In genomic region chr10:71237516-71238239, GRCm38 (mm10) we compare ENCODE assay signal across 7 mouse cellular contexts. TPM values are rescaled to one million over a fixed set of nuclear protein-coding genes. Genes with fewer than 3 reads are reported as not detected.
DNase-seq lines count a peak whose midpoint lies in the region; ATAC-seq lines count a peak whose summit lies in the region.

No protein-coding gene starts in this region.

- peak overlapping the region; percentile 90 for H3K4me3 ChIP-seq in embryonic facial prominence, embryonic 10.5 days
- H3K4me3 ChIP-seq in limb, embryonic 11.5 days (ENCODE audit: low read depth, low read length) = peak overlapping the region; percentile 66
- peak overlapping the region; percentile 86 for H3K4me3 ChIP-seq in midbrain, embryonic 14.5 days (replicated peaks; ENCODE audit: low read depth, low read length)

- peaks cover 28% of the 10 kb centered on the region for H3K36me3 ChIP-seq in embryonic facial prominence, embryonic 10.5 days (replicated peaks)
- peaks cover 7% of the 10 kb centered on the region for H3K36me3 ChIP-seq in limb, embryonic 11.5 days (ENCODE audit: control insufficient read depth, insufficient read depth, low read length)
- H3K36me3 ChIP-seq in midbrain, embryonic 14.5 days (ENCODE audit: control insufficient read depth, insufficient read depth, low read length) = peaks cover 26% of the 10 kb centered on the region

- H3K4me1 ChIP-seq in embryonic facial prominence, embryonic 10.5 days = peaks cover 10% of the 10 kb centered on the region
- no peaks in the 10 kb centered on the region for H3K4me1 ChIP-seq in limb, embryonic 11.5 days (ENCODE audit: control insufficient read depth, insufficient read depth, low read length)
- peaks cover 5% of the 10 kb centered on the region for H3K4me1 ChIP-seq in midbrain, embryonic 14.5 days (ENCODE audit: control insufficient read depth, insufficient read depth, low read length)

- ATAC-seq in limb, embryonic 11.5 days (ENCODE audit: insufficient number of reproducible peaks, low FRiP score, low TSS enrichment, low read depth) = peak; percentile 100
- peak; percentile 98 for ATAC-seq in midbrain, embryonic 14.5 days (ENCODE audit: low FRiP score, low TSS enrichment)

- peak overlapping the region; percentile 93 for H3K27ac ChIP-seq in embryonic facial prominence, embryonic 10.5 days (replicated peaks)
- peak overlapping the region; percentile 43; the same call in 1 of the 2 replicates for H3K27ac ChIP-seq in limb, embryonic 11.5 days (replicated peaks; ENCODE audit: low read depth, low read length)
- H3K27ac ChIP-seq in midbrain, embryonic 14.5 days (replicated peaks; ENCODE audit: low read depth, low read length) = peak overlapping the region; percentile 70

- H3K9me3 ChIP-seq in embryonic facial prominence, embryonic 10.5 days = no peaks in the 10 kb centered on the region
- H3K9me3 ChIP-seq in limb, embryonic 11.5 days (ENCODE audit: control insufficient read depth, low read length) = no peaks in the 10 kb centered on the region
- H3K9me3 ChIP-seq in midbrain, embryonic 14.5 days (ENCODE audit: control insufficient read depth, low read length) = no peaks in the 10 kb centered on the region

- H3K9ac ChIP-seq in limb, embryonic 11.5 days (ENCODE audit: low read length) = peak overlapping the region; percentile 76
- H3K9ac ChIP-seq in midbrain, embryonic 14.5 days (replicated peaks; ENCODE audit: low read length) = peak overlapping the region; percentile 84

- DNase-seq in adrenal gland, postnatal 10 days = peak; percentile 98
- peak; percentile 99 for DNase-seq in embryonic facial prominence, embryonic 10.5 days (ENCODE audit: low spot score)
- peak; percentile 100 for DNase-seq in heart, adult 11 months
- DNase-seq in kidney, adult 18-20 months = peak; percentile 96
- peak; percentile 99 for DNase-seq in limb, embryonic 11.5 days (ENCODE audit: low spot score)
- DNase-seq in midbrain, embryonic 14.5 days = peak; percentile 97
- DNase-seq in spleen, adult 18-20 months = peak; percentile 98

- H3K27me3 ChIP-seq in embryonic facial prominence, embryonic 10.5 days (replicated peaks; ENCODE audit: low read depth, poor library complexity, severe bottlenecking) = no peaks in the 10 kb centered on the region
- H3K27me3 ChIP-seq in limb, embryonic 11.5 days (ENCODE audit: control insufficient read depth, insufficient read depth, low read length) = no peaks in the 10 kb centered on the region
- no peaks in the 10 kb centered on the region for H3K27me3 ChIP-seq in midbrain, embryonic 14.5 days (ENCODE audit: control insufficient read depth, insufficient read depth, low read length)

- WGBS in embryonic facial prominence, embryonic 10.5 days = under 1% methylated on average over 68 of the region's 68 CpGs
- under 1% methylated on average over 68 of the region's 68 CpGs for WGBS in limb, embryonic 11.5 days
- under 1% methylated on average over 68 of the region's 68 CpGs for WGBS in midbrain, embryonic 14.5 days

- peak overlapping the region; percentile 74 for H3K4me2 ChIP-seq in limb, embryonic 11.5 days (ENCODE audit: low read depth, severe bottlenecking)
- H3K4me2 ChIP-seq in midbrain, embryonic 14.5 days (ENCODE audit: low read length) = peak overlapping the region; percentile 71

RNA-seq across cellular contexts. Expression of gene Tfam, which starts 0.4 kb away (rescaled TPM):
- 10 to 100 TPM; 71.2 to 72.0 TPM for total RNA-seq in adrenal gland, postnatal 10 days (2021)
- polyA plus RNA-seq in embryonic facial prominence, embryonic 10.5 days (2016; fragmentation: Nextera tagmentation; extraction: Ambion mirVana) = 87.8 and 88.0 TPM in 2 replicates
- 112 and 114 TPM in 2 replicates for polyA plus RNA-seq in limb, embryonic 11.5 days (2014; fragmentation: Nextera tagmentation; extraction: Ambion mirVana)
- 38.5 and 50.1 TPM in 2 replicates for polyA plus RNA-seq in midbrain, embryonic 14.5 days (2014; fragmentation: Nextera tagmentation; extraction: Ambion mirVana)

RNA-seq across cellular contexts. Expression of gene Ube2d1, which starts 47.4 kb away (rescaled TPM):
- total RNA-seq in adrenal gland, postnatal 10 days (2021) = 10 to 100 TPM; 18.9 to 27.0 TPM
- 101 and 107 TPM in 2 replicates for polyA plus RNA-seq in embryonic facial prominence, embryonic 10.5 days (2016; fragmentation: Nextera tagmentation; extraction: Ambion mirVana)
- 122 and 125 TPM in 2 replicates for polyA plus RNA-seq in limb, embryonic 11.5 days (2014; fragmentation: Nextera tagmentation; extraction: Ambion mirVana)
- 246 and 254 TPM in 2 replicates for polyA plus RNA-seq in midbrain, embryonic 14.5 days (2014; fragmentation: Nextera tagmentation; extraction: Ambion mirVana)

Comparison
In these comparisons a context has a peak if more than half of its experiments do, and no peak if none do; other contexts are left out.
1. Peak in every context shown above with its lines: DNase-seq, ATAC-seq, H3K4me3 ChIP-seq and H3K27ac ChIP-seq.
2. H3K27ac ChIP-seq: peak in every context shown above with its lines; median percentile 93 in embryonic facial prominence, embryonic 10.5 days; 70 in midbrain, embryonic 14.5 days; 43 in limb, embryonic 11.5 days.